Mouse (Mus musculus) midbrain, embryonic 11.5 days (tissue): ENCODE data around the gene Ppp1cb. TPM values are rescaled to one million over a fixed set of nuclear protein-coding genes. Genes with fewer than 3 reads are reported as not detected.
"Not testable (repeated sequence)": the region's sequence is repeated elsewhere in the genome, so short reads cannot be mapped to it uniquely, and the experiment has no call there.

Experiments used
- ATAC-seq: fragments of 200-750 bp; cut with Nextera tagmentation; 2 replicates; pipeline ENCODE4 v1.8.0; 2017; ENCODE audit warnings: moderate TSS enrichment, moderate library complexity; ENCODE audit not compliant: low FRiP score
- DNase-seq: peaks from one replicate; pipeline ENCODE4 v3.0.0; 2015; ENCODE audit warnings: low spot score; ENCODE audit errors: missing footprints
- H3K27ac ChIP-seq: fragments of 300-500 bp; sonication (generic); 2 replicates; pipeline ENCODE4 v1.5.1; 2014; ENCODE audit warnings: low read depth, low read length
- H3K27me3 ChIP-seq: fragments of 300-500 bp; sonication (generic); 2 replicates; pipeline ENCODE4 v1.6.1; 2014; ENCODE audit warnings: mild to moderate bottlenecking, low read length, moderate library complexity, mixed read lengths; ENCODE audit not compliant: control insufficient read depth, insufficient read depth
- H3K36me3 ChIP-seq: fragments of 300-500 bp; sonication (generic); 2 replicates; pipeline ENCODE4 v1.6.1; 2014; ENCODE audit warnings: mild to moderate bottlenecking, low read length, moderate library complexity, mixed read lengths; ENCODE audit not compliant: control insufficient read depth, insufficient read depth
- H3K4me1 ChIP-seq: fragments of 300-500 bp; sonication (generic); 2 replicates; pipeline ENCODE4 v1.6.1; 2014; ENCODE audit warnings: low read length; ENCODE audit not compliant: control insufficient read depth, insufficient read depth
- H3K4me2 ChIP-seq: fragments of 300-500 bp; sonication (generic); 2 replicates; pipeline ENCODE4 v1.6.1; 2014; ENCODE audit warnings: mild to moderate bottlenecking, moderate library complexity
- H3K4me3 ChIP-seq: fragments of 300-500 bp; sonication (generic); 2 replicates; pipeline ENCODE4 v1.5.1; 2014; ENCODE audit warnings: low read depth, low read length
- H3K9ac ChIP-seq: fragments of 300-500 bp; sonication (generic); 2 replicates; pipeline ENCODE4 v1.6.1; 2014; ENCODE audit warnings: low read length
- H3K9me3 ChIP-seq: fragments of 300-500 bp; sonication (generic); 2 replicates; pipeline ENCODE4 v1.6.1; 2016; ENCODE audit warnings: low read length; ENCODE audit not compliant: control insufficient read depth
- WGBS: fragments of 180-500 bp; shearing (Covaris S2); extraction: QIAGEN DNeasy Blood & Tissue Kit; methylation state at CpG from one replicate; pipeline ENCODE4 v1.1.7; 2014; 5-methylcytosine and 5-hydroxymethylcytosine counted together
- polyA plus RNA-seq: library from polyadenylated mRNA; unstranded; fragments of >200 nt; fragmentation: Nextera tagmentation; extraction: Ambion mirVana; gene quantifications from 2 replicates; pipeline ENCODE4 v1.2.1, GENCODE M21; 2014

Ppp1cb gene
- polyA plus RNA-seq, 1 experiment from 2014 or later: 247 TPM

GRCm38 (mm10) chr5:32416881-32417280 lies 41.8 kb upstream of the Ppp1cb start:
- Histone ChIP-seq H3K4me1 (no peaks in the 10 kb centered on the region), H3K27me3 (no peaks in the 10 kb centered on the region), H3K4me2 (no peak overlapping the region), H3K4me3 (no peak overlapping the region), H3K27ac (no peak overlapping the region), H3K9ac (no peak overlapping the region), H3K36me3 (no peaks in the 10 kb centered on the region), H3K9me3 (no peaks in the 10 kb centered on the region)
- ATAC-seq (no peak), DNase-seq (no peak)
- 70% methylated on average over 4 of the region's 4 CpGs for WGBS

GRCm38 (mm10) chr5:32422081-32422589 lies 36.5 kb upstream of the Ppp1cb start:
- H3K4me2 ChIP-seq: peak overlapping the region; percentile 17; the same call in 1 of the 2 replicates
- WGBS: 15% methylated on average over 15 of the region's 15 CpGs

GRCm38 (mm10) chr5:32423339-32424046 lies 35.1 kb upstream of the Ppp1cb start:
- Histone ChIP-seq H3K9ac (no peak overlapping the region), H3K4me3 (no peak overlapping the region), H3K27me3 (no peaks in the 10 kb centered on the region), H3K4me2 (no peak overlapping the region), H3K27ac (no peak overlapping the region), H3K4me1 (peaks cover 5% of the 10 kb centered on the region), H3K9me3 (no peaks in the 10 kb centered on the region), H3K36me3 (no peaks in the 10 kb centered on the region)
- DNase-seq: no peak
- WGBS: 54% methylated on average over 11 of the region's 11 CpGs
- ATAC-seq: no peak

More at GRCm38 (mm10) chr5:32422081-32422589, 36.5 kb upstream of the Ppp1cb start:
- Histone ChIP-seq H3K27me3 (no peaks in the 10 kb centered on the region), H3K36me3 (no peaks in the 10 kb centered on the region), H3K27ac (no peak overlapping the region), H3K9me3 (no peaks in the 10 kb centered on the region), H3K4me1 (peaks cover 5% of the 10 kb centered on the region), H3K9ac (no peak overlapping the region), H3K4me3 (no peak overlapping the region)
- ATAC-seq (no peak), DNase-seq (no peak)

- peaks cover 5% of the 10 kb centered on the region for H3K4me1 ChIP-seq
- no peak overlapping the region for H3K27ac ChIP-seq
- ATAC-seq (no peak), DNase-seq (no peak)
- H3K4me2 ChIP-seq: no peak overlapping the region
- no peaks in the 10 kb centered on the region for H3K36me3 ChIP-seq
- H3K4me3 ChIP-seq: no peak overlapping the region
- no peaks in the 10 kb centered on the region for H3K27me3 ChIP-seq
- no peaks in the 10 kb centered on the region for H3K9me3 ChIP-seq
- H3K9ac ChIP-seq: no peak overlapping the region
- 90% methylated on average over 8 of the region's 8 CpGs for WGBS
Observed at GRCm38 (mm10) chr5:32424464-32424863, 34.2 kb upstream of the Ppp1cb start.

- WGBS: 85% methylated on average over 14 of the region's 14 CpGs
- no peak overlapping the region for H3K9ac ChIP-seq
Observed at GRCm38 (mm10) chr5:32425485-32426171, 33.0 kb upstream of the Ppp1cb start.

GRCm38 (mm10) chr5:32430399-32430798 lies 28.2 kb upstream of the Ppp1cb start:
- 93% methylated on average over 1 of the region's 1 CpGs for WGBS
- no peak for ATAC-seq
- no peak overlapping the region for H3K27ac ChIP-seq

More at GRCm38 (mm10) chr5:32425485-32426171, 33.0 kb upstream of the Ppp1cb start:
- H3K4me3 ChIP-seq: no peak overlapping the region
- no peak for ATAC-seq
- DNase-seq: no peak
- H3K36me3 ChIP-seq: no peaks in the 10 kb centered on the region
- H3K9me3 ChIP-seq: no peaks in the 10 kb centered on the region
- no peaks in the 10 kb centered on the region for H3K27me3 ChIP-seq
- no peak overlapping the region for H3K4me2 ChIP-seq
- H3K4me1 ChIP-seq: peaks cover 5% of the 10 kb centered on the region
- H3K27ac ChIP-seq: no peak overlapping the region

GRCm38 (mm10) chr5:32434346-32434745 lies 24.3 kb upstream of the Ppp1cb start:
- not testable (repeated sequence) for H3K9me3 ChIP-seq, H3K27me3 ChIP-seq, H3K36me3 ChIP-seq, H3K27ac ChIP-seq, H3K4me1 ChIP-seq, H3K4me2 ChIP-seq, ATAC-seq, H3K9ac ChIP-seq, DNase-seq, H3K4me3 ChIP-seq
- 88% methylated on average over 3 of the region's 3 CpGs for WGBS

More at GRCm38 (mm10) chr5:32430399-32430798, 28.2 kb upstream of the Ppp1cb start:
- Histone ChIP-seq H3K36me3 (no peaks in the 10 kb centered on the region), H3K4me2 (no peak overlapping the region), H3K4me1 (no peaks in the 10 kb centered on the region), H3K4me3 (no peak overlapping the region), H3K27me3 (no peaks in the 10 kb centered on the region), H3K9ac (no peak overlapping the region), H3K9me3 (no peaks in the 10 kb centered on the region)
- no peak for DNase-seq

GRCm38 (mm10) chr5:32435612-32436011 lies 23.0 kb upstream of the Ppp1cb start:
- Histone ChIP-seq H3K9me3 (no peaks in the 10 kb centered on the region), H3K4me1 (no peaks in the 10 kb centered on the region), H3K27ac (no peak overlapping the region), H3K4me2 (no peak overlapping the region), H3K4me3 (no peak overlapping the region), H3K27me3 (no peaks in the 10 kb centered on the region), H3K9ac (no peak overlapping the region), H3K36me3 (no peaks in the 10 kb centered on the region)
- WGBS: 94% methylated on average over 3 of the region's 3 CpGs
- DNase-seq (no peak), ATAC-seq (no peak)

- ATAC-seq (no peak), DNase-seq (no peak)
- no peaks in the 10 kb centered on the region for H3K27me3 ChIP-seq
- H3K27ac ChIP-seq: no peak overlapping the region
- WGBS: 70% methylated on average over 5 of the region's 5 CpGs
- H3K4me1 ChIP-seq: no peaks in the 10 kb centered on the region
- no peak overlapping the region for H3K9ac ChIP-seq
- no peak overlapping the region for H3K4me2 ChIP-seq
- H3K36me3 ChIP-seq: no peaks in the 10 kb centered on the region
- no peak overlapping the region for H3K4me3 ChIP-seq
- H3K9me3 ChIP-seq: no peaks in the 10 kb centered on the region
Observed at GRCm38 (mm10) chr5:32437901-32438563, 20.6 kb upstream of the Ppp1cb start.
